Mouse (Mus musculus) stomach, embryonic 16.5 days (tissue): ENCODE results near the gene C87977. TPM values are rescaled to one million over a fixed set of nuclear protein-coding genes. Genes with fewer than 3 reads are reported as not detected.
"Not testable (repeated sequence)": the region's sequence is repeated elsewhere in the genome, so short reads cannot be mapped to it uniquely, and the experiment has no call there.

Source experiments
- ATAC-seq: fragments of 200-750 bp; cut with Nextera tagmentation; 2 replicates; pipeline ENCODE4 v1.8.0; 2017; ENCODE audit warnings: moderate number of reproducible peaks, moderate TSS enrichment; ENCODE audit not compliant: insufficient read depth, low FRiP score
- H3K27ac ChIP-seq: fragments of 300-500 bp; sonication (generic); 2 replicates; pipeline ENCODE4 v1.5.1; 2014; ENCODE audit warnings: low read length
- H3K27me3 ChIP-seq: fragments of 300-500 bp; sonication (generic); 2 replicates; pipeline ENCODE4 v1.6.1; 2014; ENCODE audit warnings: low read length, control low read depth, mixed read lengths; ENCODE audit not compliant: control insufficient read depth, insufficient read depth
- H3K36me3 ChIP-seq: fragments of 300-500 bp; sonication (generic); 2 replicates; pipeline ENCODE4 v1.6.1; 2014; ENCODE audit warnings: low read length; ENCODE audit not compliant: control insufficient read depth, insufficient read depth
- H3K4me1 ChIP-seq: fragments of 300-500 bp; sonication (generic); 2 replicates; pipeline ENCODE4 v1.6.1; 2014; ENCODE audit warnings: low read length, control low read depth, mixed read lengths; ENCODE audit not compliant: control insufficient read depth, insufficient read depth
- H3K4me2 ChIP-seq: fragments of 300-500 bp; sonication (generic); 2 replicates; pipeline ENCODE4 v1.6.1; 2014; ENCODE audit warnings: low read depth, low read length, mixed read lengths
- H3K4me3 ChIP-seq: fragments of 300-500 bp; sonication (generic); replicated peaks from 2 replicates; pipeline ENCODE4 v1.5.1; 2014; ENCODE audit warnings: mild to moderate bottlenecking, low read length
- H3K9ac ChIP-seq: fragments of 300-500 bp; sonication (generic); 2 replicates; pipeline ENCODE4 v1.6.1; 2014; ENCODE audit warnings: low read length
- H3K9me3 ChIP-seq: fragments of 300-500 bp; sonication (generic); replicated peaks from 2 replicates; pipeline ENCODE4 v1.6.1; 2016; ENCODE audit warnings: low read length, control low read depth; ENCODE audit not compliant: control insufficient read depth
- WGBS: fragments of 180-500 bp; shearing (Covaris S2); extraction: QIAGEN DNeasy Blood & Tissue Kit; methylation state at CpG from one replicate; pipeline ENCODE4 v1.1.7; 2014; 5-methylcytosine and 5-hydroxymethylcytosine counted together
- polyA plus RNA-seq: library from polyadenylated mRNA; unstranded; fragments of >200 nt; fragmentation: Nextera tagmentation; extraction: Ambion mirVana; gene quantifications from 2 replicates; pipeline ENCODE4 v1.2.1, GENCODE M21; 2015

The C87977 gene
- not detected in 2 replicates for polyA plus RNA-seq

- not testable (repeated sequence) for H3K4me1 ChIP-seq, H3K4me2 ChIP-seq, H3K9me3 ChIP-seq, H3K27me3 ChIP-seq, H3K4me3 ChIP-seq, H3K27ac ChIP-seq, H3K36me3 ChIP-seq, ATAC-seq, H3K9ac ChIP-seq
- 93% methylated on average over 1 of the region's 1 CpGs for WGBS
Observed at GRCm38 (mm10) chr4:144213218-144213617, at the start of gene C87977. Gene C87977 (minus strand): TSS chr4:144213318.

GRCm38 (mm10) chr4:144254768-144255167 lies 41.6 kb upstream of the C87977 start:
- H3K4me3 ChIP-seq, H3K9ac ChIP-seq, H3K9me3 ChIP-seq, H3K4me1 ChIP-seq, H3K27me3 ChIP-seq, H3K27ac ChIP-seq, ATAC-seq, H3K4me2 ChIP-seq, H3K36me3 ChIP-seq: not testable (repeated sequence)

- WGBS, result 32% methylated on average over 1 of the region's 1 CpGs
- no peaks in the 10 kb centered on the region for H3K4me1 ChIP-seq
- H3K9ac ChIP-seq, result no peak within 1 kb of the TSS
- no peak within 1 kb of the TSS for H3K4me2 ChIP-seq
- no peaks in the 10 kb centered on the region for H3K27me3 ChIP-seq
- no peaks in the 10 kb centered on the region for H3K9me3 ChIP-seq
- H3K4me3 ChIP-seq, result no peak within 1 kb of the TSS
- H3K36me3 ChIP-seq, result no peaks in the 10 kb centered on the region
- no peak for ATAC-seq
- H3K27ac ChIP-seq, result no peak within 1 kb of the TSS
Observed at GRCm38 (mm10) chr4:144190419-144190818, 22.7 kb downstream of the C87977 start, which contains the start of gene Oog2. Gene Oog2 (plus strand): TSS chr4:144190719.

- no peak for ATAC-seq
- H3K4me2 ChIP-seq, result no peak within 1 kb of the TSS
- H3K27me3 ChIP-seq, result no peaks in the 10 kb centered on the region
- no peak within 1 kb of the TSS for H3K9ac ChIP-seq
- 76% methylated on average over 1 of the region's 1 CpGs for WGBS
- H3K4me3 ChIP-seq, result no peak within 1 kb of the TSS
- H3K27ac ChIP-seq, result no peak within 1 kb of the TSS
- H3K9me3 ChIP-seq, result peaks cover 3% of the 10 kb centered on the region; the same call in 1 of the 2 replicates
- no peaks in the 10 kb centered on the region for H3K36me3 ChIP-seq
- no peaks in the 10 kb centered on the region for H3K4me1 ChIP-seq
Observed at GRCm38 (mm10) chr4:144162563-144162962, 50.6 kb downstream of the C87977 start, which contains the start of gene Oog3. Gene Oog3 (minus strand): TSS chr4:144162663.

Other genes starting within 250 kb of the C87977 start
- gene Gm13101, start 246.4 kb downstream of the C87977 start, polyA plus RNA-seq, result not detected in 2 replicates
- not detected in 2 replicates for gene Pramef17, start 218.9 kb downstream of the C87977 start, polyA plus RNA-seq
- gene Pramel4, start 154.2 kb downstream of the C87977 start, polyA plus RNA-seq, result not detected in 2 replicates
- not detected in 2 replicates for gene Gm13102, start 106.8 kb downstream of the C87977 start, polyA plus RNA-seq
- not detected in 2 replicates for gene Oog3, start 50.7 kb downstream of the C87977 start, polyA plus RNA-seq
- gene Oog2, start 22.6 kb downstream of the C87977 start, polyA plus RNA-seq, result not detected in 2 replicates
- gene Pramel5, start 67.2 kb upstream of the C87977 start, polyA plus RNA-seq, result not detected in 2 replicates
- gene Gm13128, start 116.9 kb upstream of the C87977 start, polyA plus RNA-seq, result not detected in 2 replicates
- not detected in 2 replicates for gene Gm13119, start 144.6 kb upstream of the C87977 start, polyA plus RNA-seq
- not detected in 2 replicates for gene Pramef20, start 164.6 kb upstream of the C87977 start, polyA plus RNA-seq
- 0.31 TPM in 1 of 2 replicates, not detected in the other for gene Pramef12, start 195.1 kb upstream of the C87977 start, polyA plus RNA-seq
- not detected in 2 replicates for gene 1700012P22Rik, start 225.5 kb upstream of the C87977 start, polyA plus RNA-seq
- not detected in 2 replicates for gene Gm9944, start 240.0 kb upstream of the C87977 start, polyA plus RNA-seq